Mouse (Mus musculus) ES-E14 (cell line): ENCODE results near the gene Fgf10. TPM values are rescaled to one million over a fixed set of nuclear protein-coding genes. Genes with fewer than 3 reads are reported as not detected.

ENCODE experiments used
- DNase-seq: peaks from one replicate; pipeline ENCODE4 v3.0.0-alpha.2; 2013; ENCODE audit warnings: low read depth, low spot score
- H3K27ac ChIP-seq: 2 replicates; pipeline ENCODE4 v1.5.1; 2012; ENCODE audit warnings: low read depth, mild to moderate bottlenecking, low read length, moderate library complexity, mixed read lengths; ENCODE audit not compliant: poor library complexity, insufficient read depth, severe bottlenecking
- H3K36me3 ChIP-seq: 2 replicates; pipeline ENCODE4 v1.6.1; 2012; ENCODE audit warnings: mild to moderate bottlenecking, low read length, moderate library complexity, mixed read lengths; ENCODE audit not compliant: control insufficient read depth, poor library complexity, insufficient read depth, severe bottlenecking
- H3K4me1 ChIP-seq, 2 experiments: fragments of 150-350 bp in 1 of 2; sonication (generic) in 1 of 2; 2 replicates each; pipeline ENCODE4 v1.6.1; 2012; ENCODE audit warnings: low read length in 2 of 2, mild to moderate bottlenecking in 1 of 2, mixed read lengths in 1 of 2; ENCODE audit not compliant: control insufficient read depth in 2 of 2, insufficient read depth in 2 of 2, poor library complexity in 1 of 2
- H3K4me3 ChIP-seq, 2 experiments: fragments of 150-350 bp in 1 of 2; sonication (generic) in 1 of 2; 2 replicates each; pipeline ENCODE4 v1.5.1; 2012; ENCODE audit warnings: low read length in 2 of 2, low read depth in 1 of 2, mild to moderate bottlenecking in 1 of 2, mixed read lengths in 1 of 2; ENCODE audit not compliant: insufficient read depth in 1 of 2, poor library complexity in 1 of 2, severe bottlenecking in 1 of 2
- H3K9ac ChIP-seq: 2 replicates; pipeline ENCODE4 v1.6.1; 2012; ENCODE audit warnings: low read depth, mild to moderate bottlenecking, low read length, mixed read lengths; ENCODE audit not compliant: poor library complexity, insufficient read depth, severe bottlenecking
- H3K9me3 ChIP-seq: fragments of 150-350 bp; sonication (generic); 2 replicates; pipeline ENCODE4 v1.6.1; 2012; ENCODE audit warnings: low read depth, mild to moderate bottlenecking, low read length; ENCODE audit not compliant: control insufficient read depth, insufficient read depth
- CHD2 ChIP-seq: IDR thresholded peaks from 2 replicates; pipeline ENCODE4 v1.6.1; 2014; ENCODE audit warnings: mild to moderate bottlenecking, low read depth, low read length, inconsistent platforms
- HCFC1 ChIP-seq: IDR thresholded peaks from 2 replicates; pipeline ENCODE4 v1.6.1; 2012; ENCODE audit warnings: low read length, inconsistent platforms, borderline replicate concordance; ENCODE audit not compliant: insufficient read depth
- MAFK ChIP-seq: IDR thresholded peaks from 2 replicates; pipeline ENCODE4 v1.6.1; 2014; ENCODE audit warnings: mild to moderate bottlenecking, low read depth, low read length, inconsistent platforms; ENCODE audit not compliant: insufficient read depth
- ZC3H11A ChIP-seq: IDR thresholded peaks from 2 replicates; pipeline ENCODE4 v1.6.1; 2012; ENCODE audit warnings: low read depth, mild to moderate bottlenecking, inconsistent platforms, low read length, borderline replicate concordance
- ZNF384 ChIP-seq: IDR thresholded peaks from 2 replicates; pipeline ENCODE4 v1.6.1; 2012; ENCODE audit warnings: low read depth, low read length, inconsistent platforms
- in situ Hi-C, 2 experiments: fragments of 600-800 bp; cut with MboI; formaldehyde crosslinking; loops; one replicate each; pipeline ENCODE4 v1.15.1; 2025; ENCODE audit warnings: low sequenced_read_pairs in 2 of 2, inconsistent platforms in 1 of 2; ENCODE audit not compliant: unreplicated experiment in 2 of 2
- total RNA-seq: library from RNA; depleted of rRNA; stranded (reverse); fragments of 300-350 nt; gene quantifications from 2 replicates; pipeline ENCODE4 v1.2.3, GENCODE M21; 2012

Gene Fgf10
- total RNA-seq, 1 experiment = 1.7 TPM

DNA sequence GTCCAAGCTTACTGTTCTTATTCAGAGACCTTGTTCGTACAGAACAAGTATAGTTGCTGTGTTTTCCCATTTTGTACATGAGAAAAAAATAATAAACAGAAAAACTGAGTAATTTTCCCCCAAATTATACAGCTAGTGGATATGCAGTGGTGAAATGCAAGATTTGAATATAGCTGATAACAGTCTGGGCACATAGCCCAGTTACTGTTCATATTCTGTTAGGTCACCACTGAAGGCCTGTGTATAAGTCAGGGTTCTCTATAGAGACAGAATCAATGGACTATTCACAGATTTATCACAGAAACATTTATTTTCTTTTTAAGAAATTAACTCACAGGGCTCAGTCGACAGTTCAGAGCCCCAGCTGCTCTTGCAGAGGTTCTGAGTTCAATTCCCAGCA, 4.7 kb upstream of the Fgf10 start:
- Histone ChIP-seq H3K4me3 (no peak overlapping the region), H3K9me3 (no peaks in the 10 kb centered on the region), H3K4me1 (no peaks in the 10 kb centered on the region), H3K9ac (no peak overlapping the region), H3K36me3 (no peaks in the 10 kb centered on the region), H3K27ac (no peak overlapping the region)
- in situ Hi-C loops = no loop called here
- DNase-seq = no peak
- TF ChIP-seq MAFK (no peak), CHD2 (no peak), ZC3H11A (no peak), HCFC1 (no peak), ZNF384 (no peak)

DNA sequence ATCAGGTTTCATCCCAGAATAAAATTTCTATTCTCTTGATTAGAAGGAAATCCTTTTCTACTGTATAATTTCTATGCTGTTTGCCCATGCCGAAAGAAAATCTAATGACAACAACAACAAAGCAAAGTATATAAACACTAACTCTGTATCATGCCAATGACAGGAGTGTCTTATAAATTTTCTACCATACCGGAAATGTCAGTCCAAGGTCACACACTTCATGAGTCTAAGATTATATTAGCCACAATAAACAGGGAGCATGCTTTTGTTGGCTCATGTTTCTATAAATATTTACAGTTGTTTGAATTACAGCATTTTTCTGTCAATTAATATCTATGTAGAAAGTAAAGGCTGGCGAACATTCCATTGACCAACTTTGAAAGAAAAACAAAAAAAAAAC, 9.6 kb downstream of the Fgf10 start:
- H3K9me3 ChIP-seq = no peaks in the 10 kb centered on the region
- no peak overlapping the region for H3K27ac ChIP-seq
- TF ChIP-seq HCFC1 (no peak), ZC3H11A (no peak), CHD2 (no peak), MAFK (no peak), ZNF384 (no peak)
- H3K9ac ChIP-seq = no peak overlapping the region
- H3K36me3 ChIP-seq = no peaks in the 10 kb centered on the region
- in situ Hi-C loops = no loop called here
- H3K4me3 ChIP-seq = no peak overlapping the region
- no peak for DNase-seq
- no peaks in the 10 kb centered on the region for H3K4me1 ChIP-seq

DNA sequence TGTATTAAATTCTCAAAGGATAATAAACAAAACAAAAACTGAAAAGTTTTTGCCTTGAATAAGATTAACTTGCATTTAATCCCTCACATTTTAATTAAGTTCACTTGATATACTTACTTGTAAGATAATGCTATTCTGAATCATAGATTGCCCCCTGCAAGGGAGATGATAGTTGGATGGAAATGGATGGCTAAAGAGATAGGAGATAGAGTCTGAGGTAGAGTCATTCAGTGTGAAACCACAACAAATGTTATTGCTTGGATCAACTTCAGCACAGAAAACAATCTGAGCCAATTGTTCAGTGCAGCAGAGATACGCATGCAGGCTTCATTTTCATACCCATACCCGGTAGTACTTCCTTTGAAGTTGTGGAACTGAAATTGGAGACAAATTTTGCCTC, 23.5 kb downstream of the Fgf10 start:
- Histone ChIP-seq H3K4me1 (no peaks in the 10 kb centered on the region), H3K4me3 (no peak overlapping the region), H3K9me3 (no peaks in the 10 kb centered on the region), H3K36me3 (no peaks in the 10 kb centered on the region), H3K9ac (no peak overlapping the region), H3K27ac (no peak overlapping the region)
- no peak for DNase-seq
- TF ChIP-seq ZNF384 (no peak), CHD2 (no peak)
- in situ Hi-C loops = no loop called here

DNA sequence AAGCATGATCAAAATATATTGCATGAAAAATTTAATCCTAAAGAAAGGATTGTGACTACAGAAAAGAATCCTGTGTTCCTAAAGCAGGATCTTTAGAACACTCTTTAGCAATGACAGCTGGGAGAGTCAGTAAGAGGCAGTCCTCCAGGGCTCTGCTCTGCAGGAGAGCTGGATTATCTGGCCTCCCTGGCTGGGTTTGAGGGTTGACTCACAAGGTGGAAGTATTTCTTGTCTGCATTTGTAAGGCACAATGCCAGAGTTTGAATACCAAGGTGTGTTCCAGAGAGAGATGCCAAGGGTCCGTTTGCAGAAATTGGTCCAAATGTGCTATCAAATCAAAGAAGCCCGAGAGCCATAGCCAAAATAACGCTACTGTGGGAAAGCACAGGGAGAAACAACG, 25.5 kb downstream of the Fgf10 start:
- Histone ChIP-seq H3K4me3 (no peak overlapping the region), H3K9ac (no peak overlapping the region), H3K9me3 (no peaks in the 10 kb centered on the region), H3K36me3 (no peaks in the 10 kb centered on the region), H3K27ac (no peak overlapping the region), H3K4me1 (no peaks in the 10 kb centered on the region)
- TF ChIP-seq ZC3H11A (no peak), MAFK (no peak), ZNF384 (no peak), HCFC1 (no peak)
- DNase-seq = no peak
- in situ Hi-C loops = no loop called here

DNA sequence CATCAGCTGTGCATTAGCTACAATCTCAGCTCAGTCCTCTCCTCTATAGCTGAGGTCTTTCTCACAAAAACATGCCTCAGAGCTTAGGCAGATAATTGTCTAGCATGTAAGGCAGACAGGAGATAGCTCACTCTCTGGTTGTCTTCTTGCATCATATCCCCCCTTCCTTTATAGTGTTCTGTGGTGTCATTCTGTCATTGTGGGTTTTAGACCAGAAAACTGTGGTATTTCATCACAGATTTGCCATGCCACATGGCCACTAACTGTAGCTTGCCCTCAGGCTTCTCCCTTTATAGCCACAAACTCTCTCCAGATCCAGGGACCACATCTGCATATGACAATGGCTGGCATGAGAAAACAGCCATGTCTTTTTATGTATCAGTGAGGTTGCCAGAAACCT, 34.1 kb downstream of the Fgf10 start:
- Histone ChIP-seq H3K9ac (no peak overlapping the region), H3K36me3 (no peaks in the 10 kb centered on the region), H3K27ac (no peak overlapping the region), H3K4me3 (no peak overlapping the region), H3K4me1 (no peaks in the 10 kb centered on the region; a peak in 1 of 4 replicates), H3K9me3 (no peaks in the 10 kb centered on the region)
- in situ Hi-C loops = no loop called here
- TF ChIP-seq CHD2 (no peak), HCFC1 (no peak), MAFK (no peak), ZC3H11A (no peak), ZNF384 (no peak)
- no peak for DNase-seq
